Mouse (Mus musculus) liver, embryonic 14.5 days (tissue): Measurements from ENCODE around the gene Ankrd35.

Experiments
- CTCF ChIP-seq: IDR thresholded peaks from 2 replicates; pipeline ENCODE4 v1.5.1; 2016; ENCODE audit warnings: antibody characterized with exemption, low read depth, control low read depth
- EP300 ChIP-seq: IDR thresholded peaks from 2 replicates; pipeline ENCODE4 v1.6.1; 2016; ENCODE audit warnings: antibody characterized with exemption, low read depth

- TF ChIP-seq CTCF (no peak), EP300 (no peak)
Measured at GRCm38 (mm10) chr3:96696198-96696765, 26.4 kb downstream of the Ankrd35 start, which contains the start of gene Pias3.
